Mouse (Mus musculus): ENCODE measurements around the gene Bach2.

- TF ChIP-seq CTCF (IDR thresholded peaks at IDR 0.05; ENCODE audit: extremely low read depth, insufficient read depth, insufficient read length, insufficient replicate concordance) (no peak), POLR2A (IDR thresholded peaks at IDR 0.05; ENCODE audit: low read depth, low read length) (no peak)
Measured at GRCm38 (mm10) chr4:32235920-32236705, 2.5 kb upstream of the Bach2 start.

Measured in spleen, adult 2 months (tissue).